Mouse (Mus musculus): ENCODE measurements at regions not wholly inside any gene's neighbourhood (a gene's known extent, or its start where the extent isn't known, plus 50 kb on each side); places are given as distances from the start of the nearest gene placed in this dataset.

DNA sequence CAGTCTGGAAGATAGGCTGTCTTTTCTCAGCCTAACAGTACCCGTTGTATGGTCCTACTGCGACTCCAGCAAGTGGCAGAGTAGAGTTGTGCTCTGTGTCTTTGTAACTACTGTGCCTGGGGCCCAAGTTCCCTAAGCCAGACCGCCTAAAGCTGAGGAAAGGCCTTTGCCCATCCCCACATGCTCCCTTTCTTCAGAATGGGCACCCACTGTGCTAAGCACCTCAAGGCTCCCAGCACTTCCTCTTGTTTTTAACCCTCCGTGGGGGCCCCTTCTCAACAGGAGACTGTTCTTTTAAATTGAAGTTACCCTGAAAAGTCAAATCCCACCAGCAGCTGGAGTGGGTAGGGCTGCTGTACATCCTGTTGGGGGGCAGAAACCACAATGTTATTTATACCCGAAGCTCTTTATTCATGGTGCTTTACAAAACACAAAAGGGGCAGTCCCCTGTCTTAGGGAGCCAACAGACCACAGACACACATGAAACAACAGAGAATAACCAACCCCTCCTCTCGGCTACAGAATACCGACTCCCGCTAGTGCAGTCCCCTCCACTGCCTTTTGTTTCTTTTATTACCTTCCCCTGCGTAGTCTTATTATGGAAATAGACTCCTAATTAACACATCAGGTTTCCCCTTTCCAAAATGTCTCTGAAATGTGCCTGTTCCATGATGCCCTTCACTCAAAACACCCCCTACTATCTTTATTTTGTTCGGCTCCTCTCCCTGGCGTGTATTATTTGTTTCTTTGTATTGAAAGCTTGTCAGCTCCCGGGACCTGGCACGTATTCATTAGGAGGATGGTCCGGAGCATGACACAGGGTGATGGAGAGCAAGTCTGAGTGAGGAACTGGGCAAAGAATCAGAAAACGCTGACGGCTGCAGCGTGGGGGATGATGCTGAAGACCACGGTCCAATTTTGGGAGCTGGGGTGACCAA, 77.1 kb upstream of the Foxn3 start:
- H3K79me2 ChIP-seq (replicated peaks; ENCODE audit: control insufficient read depth, extremely low read depth, insufficient read depth, poor library complexity, severe bottlenecking), result no peaks in the 10 kb centered on the region
- dilution Hi-C loops (cut with MboI; ENCODE audit: extremely low pct_ligation_motif_present, extremely low pct_unique_long_range_greater_than_20kb, low sequenced_read_pairs) (no loop called here), in situ Hi-C loops (cut with MboI; ENCODE audit: low pct_ligation_motif_present, low pct_unique_long_range_greater_than_20kb, low sequenced_read_pairs) (loop anchor here (25.0 kb wide), 1 partner anchor 553 kb away; no protein-coding TSS in a partner anchor)
- peak overlapping the region; percentile 89 for H3K4me2 ChIP-seq (ENCODE audit: insufficient read depth, low read depth, poor library complexity, severe bottlenecking)
- peak overlapping the region; percentile 94 for H3K27ac ChIP-seq (ENCODE audit: insufficient read depth, low read depth)
- DNase-seq (ENCODE audit: extremely low read depth), result peak; percentile 95
- peaks cover 41% of the 10 kb centered on the region for H3K9me3 ChIP-seq (replicated peaks; ENCODE audit: low read length)
- no peaks in the 10 kb centered on the region for H3K36me3 ChIP-seq (replicated peaks in 1 of 2; ENCODE audit: control insufficient read depth in 1 of 2, insufficient read depth in 1 of 2, low read length in 1 of 2)
- peak overlapping the region; percentile 17 to 65 (median 51) for H3K4me3 ChIP-seq (replicated peaks in 1 of 3; ENCODE audit: low read depth in 2 of 3, low read length in 2 of 3, poor library complexity in 1 of 3)
- no peaks in the 10 kb centered on the region for H3K27me3 ChIP-seq (replicated peaks)
- H3K4me1 ChIP-seq (ENCODE audit: control insufficient read depth in 1 of 2, insufficient read depth in 2 of 2), result peaks cover 5 to 25% of the 10 kb centered on the region in 2 experiments; a peak in 3 of 4 replicates
- H3K9ac ChIP-seq (ENCODE audit: insufficient read depth, low read depth), result peak overlapping the region; percentile 97
- TF ChIP-seq E2F4 (IDR thresholded peaks at IDR 0.05; ENCODE audit: insufficient replicate concordance, low read depth, low read length) (0 out of 2 replicates have a peak, but pooled peaks have one; percentile 59), BHLHE40 (IDR thresholded peaks at IDR 0.05; ENCODE audit: low read depth, low read length) (peak; percentile 85), NELFE (IDR thresholded peaks at IDR 0.05; ENCODE audit: low read depth, low read length) (peak; percentile 62; the same call in 1 of the 2 replicates), POLR2A (IDR thresholded peaks at IDR 0.05; ENCODE audit: low read depth, low read length) (peak; percentile 49), CHD2 (IDR thresholded peaks at IDR 0.05; ENCODE audit: low read length) (peak; percentile 76), ETS1 (conservative IDR thresholded peaks at IDR 0.05; ENCODE audit: low read depth, low read length) (peak; percentile 96), USF2 (conservative IDR thresholded peaks at IDR 0.05; ENCODE audit: low read depth, low read length) (no peak), RCOR1 (conservative IDR thresholded peaks at IDR 0.05; ENCODE audit: low read depth, low read length) (peak; percentile 83; the same call in 1 of the 2 replicates), SIN3A (IDR thresholded peaks at IDR 0.05; ENCODE audit: low read length) (no peak; the same call in 1 of the 2 replicates), POLR2AphosphoS2 (IDR thresholded peaks at IDR 0.05; ENCODE audit: low read depth, low read length) (no peak), RAD21 (IDR thresholded peaks at IDR 0.05; ENCODE audit: low read depth, low read length) (peak; percentile 11), KAT2A (IDR thresholded peaks at IDR 0.05; ENCODE audit: insufficient replicate concordance, low read length) (0 out of 2 replicates have a peak, but pooled peaks have one; percentile 62), MEF2A (IDR thresholded peaks at IDR 0.05; ENCODE audit: borderline replicate concordance, low read depth, low read length) (peak; percentile 98), ZKSCAN1 (IDR thresholded peaks at IDR 0.05; ENCODE audit: borderline replicate concordance, low read depth, low read length) (no peak; the same call in 1 of the 2 replicates), MXI1 (IDR thresholded peaks at IDR 0.05; ENCODE audit: low read depth, low read length) (peak; percentile 35), SMC3 (IDR thresholded peaks at IDR 0.05; ENCODE audit: low read depth, low read length) (peak; percentile 41), CTCF (conservative IDR thresholded peaks at IDR 0.05 in 1 of 2, IDR thresholded peaks at IDR 0.05 in 1 of 2; ENCODE audit: low read depth in 2 of 2, low read length in 2 of 2) (no peak), TBP (conservative IDR thresholded peaks at IDR 0.05; ENCODE audit: low read depth, low read length) (peak; percentile 84), GABPA (IDR thresholded peaks at IDR 0.05; ENCODE audit: insufficient replicate concordance, low read depth, low read length) (no peak), CHD1 (IDR thresholded peaks at IDR 0.05; ENCODE audit: low read depth, low read length) (peak; percentile 84; the same call in 1 of the 2 replicates), HCFC1 (IDR thresholded peaks at IDR 0.05; ENCODE audit: low read depth, low read length) (no peak), JUND (conservative IDR thresholded peaks at IDR 0.05; ENCODE audit: low read depth, low read length) (peak; percentile 45; the same call in 1 of the 2 replicates), EP300 (IDR thresholded peaks at IDR 0.05; ENCODE audit: low read length) (peak; percentile 95), MAZ (IDR thresholded peaks at IDR 0.05; ENCODE audit: low read depth, low read length) (peak; percentile 86), IRF4 (IDR thresholded peaks at IDR 0.05; ENCODE audit: low read depth, low read length) (peak; percentile 88), MAFK (IDR thresholded peaks at IDR 0.05; ENCODE audit: insufficient replicate concordance, low read length) (peak; percentile 68; the same call in 1 of the 2 replicates), PAX5 (IDR thresholded peaks at IDR 0.05; ENCODE audit: low read length) (no peak), USF1 (IDR thresholded peaks at IDR 0.05; ENCODE audit: low read depth, low read length) (no peak), MYC (IDR thresholded peaks at IDR 0.05; ENCODE audit: low read depth, low read length) (peak; percentile 87), NRF1 (IDR thresholded peaks at IDR 0.05; ENCODE audit: low read depth, low read length) (no peak), UBTF (IDR thresholded peaks at IDR 0.05; ENCODE audit: low read depth, low read length) (no peak), ZC3H11A (IDR thresholded peaks at IDR 0.05; ENCODE audit: low read depth, low read length) (no peak), MAX (IDR thresholded peaks at IDR 0.05; ENCODE audit: low read length) (peak; percentile 80; the same call in 1 of the 2 replicates), JUN (IDR thresholded peaks at IDR 0.05; ENCODE audit: insufficient read depth, low read depth, low read length) (peak; percentile 58; the same call in 1 of the 2 replicates), ZMIZ1 (IDR thresholded peaks at IDR 0.05; ENCODE audit: low read depth, low read length) (no peak), TCF12 (IDR thresholded peaks at IDR 0.05; ENCODE audit: low read depth, low read length) (peak; percentile 94), ELF1 (IDR thresholded peaks at IDR 0.05; ENCODE audit: low read depth, low read length) (peak; percentile 57; the same call in 1 of the 2 replicates)
